Comparison of ENCODE assay signal across 8 mouse cellular contexts in genomic region chr15:60824751-60825227, GRCm38 (mm10). TPM values are rescaled to one million over a fixed set of nuclear protein-coding genes. Genes with fewer than 3 reads are reported as not detected.
DNase-seq lines count a peak whose midpoint lies in the region; ATAC-seq and TF ChIP-seq lines count a peak whose summit lies in the region.

No protein-coding gene starts in this region.

- WGBS in embryonic facial prominence, embryonic 12.5 days, result under 1% methylated on average over 32 of the region's 32 CpGs
- under 1% methylated on average over 32 of the region's 32 CpGs for WGBS in heart, adult 2 months
- under 1% methylated on average over 32 of the region's 32 CpGs for WGBS in limb, embryonic 12.5 days
- under 1% methylated on average over 32 of the region's 32 CpGs for WGBS in midbrain, embryonic 14.5 days

- peak; percentile 26 for TF ChIP-seq CTCF in heart, adult 2 months (IDR thresholded peaks at IDR 0.05)

- H3K79me2 ChIP-seq in heart, adult 2 months (replicated peaks; ENCODE audit: control insufficient read depth, insufficient read depth, low read length), result no peaks in the 10 kb centered on the region

- intact Hi-C loops in heart, adult 2 months (cut with DNase I), result loop anchor here (2.0 to 10.0 kb wide), 4 partner anchors 68 to 270 kb away; no protein-coding TSS in a partner anchor

- ATAC-seq in embryonic facial prominence, embryonic 12.5 days (ENCODE audit: insufficient number of reproducible peaks, insufficient read depth, low FRiP score, low TSS enrichment), result peak; percentile 91
- peak; percentile 80 for ATAC-seq in limb, embryonic 12.5 days (ENCODE audit: insufficient number of reproducible peaks, insufficient read depth, low FRiP score, low TSS enrichment, low read depth)
- peak; percentile 84 for ATAC-seq in midbrain, embryonic 14.5 days (ENCODE audit: low FRiP score, low TSS enrichment)
- no peak; the same call in 1 of the 2 replicates for ATAC-seq in erythroid progenitor cell, adult 5-6 weeks (replicated peaks; ENCODE audit: low FRiP score, poor library complexity, severe bottlenecking)

- peak; percentile 97 to 98 for DNase-seq in adrenal gland, postnatal 36 days
- peak; percentile 93 to 94 for DNase-seq in heart, adult 2 months
- peak; percentile 95 for DNase-seq in kidney, adult 8-10 months
- DNase-seq in midbrain, embryonic 14.5 days, result peak; percentile 91
- DNase-seq in spleen, adult 12 weeks (ENCODE audit: low spot score), result peak; percentile 39

- peak; percentile 89 for TF ChIP-seq POLR2A in heart, adult 2 months (IDR thresholded peaks at IDR 0.05; ENCODE audit: insufficient read depth, low read depth, low read length)

- no peaks in the 10 kb centered on the region for H3K36me3 ChIP-seq in embryonic facial prominence, embryonic 12.5 days
- H3K36me3 ChIP-seq in heart, adult 2 months (ENCODE audit: control insufficient read depth, insufficient read depth, low read length), result peaks cover 6% of the 10 kb centered on the region; the same call in 1 of the 2 replicates
- H3K36me3 ChIP-seq in limb, embryonic 12.5 days, result no peaks in the 10 kb centered on the region
- H3K36me3 ChIP-seq in midbrain, embryonic 14.5 days (ENCODE audit: control insufficient read depth, insufficient read depth, low read length), result no peaks in the 10 kb centered on the region

- H3K4me1 ChIP-seq in embryonic facial prominence, embryonic 12.5 days, result peaks cover 8% of the 10 kb centered on the region; the same call in 1 of the 2 replicates
- peaks cover 1% of the 10 kb centered on the region; the same call in 1 of the 2 replicates for H3K4me1 ChIP-seq in heart, adult 2 months (ENCODE audit: control insufficient read depth, insufficient read depth, low read length)
- H3K4me1 ChIP-seq in limb, embryonic 12.5 days (replicated peaks), result peaks cover 25% of the 10 kb centered on the region
- peaks cover 19% of the 10 kb centered on the region for H3K4me1 ChIP-seq in midbrain, embryonic 14.5 days (ENCODE audit: control insufficient read depth, insufficient read depth, low read length)

- peak overlapping the region; percentile 99 for H3K4me2 ChIP-seq in embryonic facial prominence, embryonic 12.5 days (replicated peaks)
- peak overlapping the region; percentile 98 for H3K4me2 ChIP-seq in limb, embryonic 12.5 days
- H3K4me2 ChIP-seq in midbrain, embryonic 14.5 days (ENCODE audit: low read length), result peak overlapping the region; percentile 100

- no peaks in the 10 kb centered on the region for H3K9me3 ChIP-seq in embryonic facial prominence, embryonic 12.5 days
- no peaks in the 10 kb centered on the region for H3K9me3 ChIP-seq in limb, embryonic 12.5 days
- H3K9me3 ChIP-seq in midbrain, embryonic 14.5 days (ENCODE audit: control insufficient read depth, low read length), result no peaks in the 10 kb centered on the region

- H3K27me3 ChIP-seq in embryonic facial prominence, embryonic 12.5 days, result 0 out of 2 replicates have a peak, but pooled peaks cover 4% of the 10 kb centered on the region
- H3K27me3 ChIP-seq in heart, adult 2 months (ENCODE audit: control insufficient read depth, insufficient read depth, low read length), result no peaks in the 10 kb centered on the region
- H3K27me3 ChIP-seq in limb, embryonic 12.5 days, result 0 out of 2 replicates have a peak, but pooled peaks cover 2% of the 10 kb centered on the region
- peaks cover 8% of the 10 kb centered on the region; the same call in 1 of the 2 replicates for H3K27me3 ChIP-seq in midbrain, embryonic 14.5 days (ENCODE audit: control insufficient read depth, insufficient read depth, low read length)

- H3K27ac ChIP-seq in embryonic facial prominence, embryonic 12.5 days, result peak overlapping the region; percentile 78
- peak overlapping the region; percentile 93 for H3K27ac ChIP-seq in heart, adult 2 months
- H3K27ac ChIP-seq in limb, embryonic 12.5 days, result peak overlapping the region; percentile 77
- H3K27ac ChIP-seq in midbrain, embryonic 14.5 days (replicated peaks; ENCODE audit: low read depth, low read length), result peak overlapping the region; percentile 67; the same call in 1 of the 2 replicates

- peak overlapping the region; percentile 64 for H3K4me3 ChIP-seq in embryonic facial prominence, embryonic 12.5 days
- H3K4me3 ChIP-seq in heart, adult 2 months, result peak overlapping the region; percentile 80
- H3K4me3 ChIP-seq in limb, embryonic 12.5 days (replicated peaks), result peak overlapping the region; percentile 68
- peak overlapping the region; percentile 76 for H3K4me3 ChIP-seq in midbrain, embryonic 14.5 days (replicated peaks; ENCODE audit: low read depth, low read length)

- peak; percentile 49; the same call in 1 of the 2 replicates for TF ChIP-seq EP300 in heart, adult 2 months (IDR thresholded peaks at IDR 0.05; ENCODE audit: insufficient read depth, low read depth, low read length)

- peak overlapping the region; percentile 64 for H3K9ac ChIP-seq in embryonic facial prominence, embryonic 12.5 days
- H3K9ac ChIP-seq in heart, adult 2 months (ENCODE audit: low read depth, low read length), result peak overlapping the region; percentile 92
- peak overlapping the region; percentile 71 for H3K9ac ChIP-seq in limb, embryonic 12.5 days (replicated peaks)
- peak overlapping the region; percentile 69 for H3K9ac ChIP-seq in midbrain, embryonic 14.5 days (replicated peaks; ENCODE audit: low read length)

RNA-seq across cellular contexts. Expression of gene Fam84b, which starts 28.8 kb away (rescaled TPM):
- total RNA-seq in adrenal gland, postnatal 36 days (2021), result 10 to 100 TPM; 13.1 to 15.4 TPM
- 9.9 and 11.6 TPM in 2 replicates for polyA plus RNA-seq in embryonic facial prominence, embryonic 12.5 days (2016; fragmentation: Nextera tagmentation; extraction: Ambion mirVana)
- 1 to 10 TPM; 4.7 to 6.6 TPM for total RNA-seq in heart, adult 2 months (2021)
- polyA plus RNA-seq in heart, adult 2 months (2012; rRNA removed), result 3.9 and 6.9 TPM in 2 replicates
- 5.9 TPM in 2 replicates for polyA plus RNA-seq in limb, embryonic 12.5 days (2016; fragmentation: Nextera tagmentation; extraction: Ambion mirVana)
- 7.1 and 9.1 TPM in 2 replicates for polyA plus RNA-seq in midbrain, embryonic 14.5 days (2014; fragmentation: Nextera tagmentation; extraction: Ambion mirVana)
- 1.4 TPM in 1 of 2 replicates, not detected in the other for total RNA-seq in erythroid progenitor cell, adult 5-6 weeks (2015; ENCODE audit: low replicate concordance)
- total RNA-seq in erythroid progenitor cell, adult 5-6 weeks (2017; ENCODE audit: low replicate concordance), result 0.61 and 0.77 TPM in 2 replicates

Comparison
In these comparisons a context has a peak if more than half of its experiments do, and no peak if none do; other contexts are left out.
1. DNase-seq: peak in every context shown above with its lines; median percentile 98 in adrenal gland, postnatal 36 days; 95 in kidney, adult 8-10 months; 94 in heart, adult 2 months; 91 in midbrain, embryonic 14.5 days; 39 in spleen, adult 12 weeks.